Mouse (Mus musculus): Measurements from ENCODE around the gene Kif5a.

Gene Kif5a

GRCm38 (mm10) chr10:127178286-127179027 is 84.7 kb downstream of the Kif5a start:
- peak; percentile 30 for DNase-seq (ENCODE audit: low read depth, low spot score)

GRCm38 (mm10) chr10:127177719-127178118 is 85.4 kb downstream of the Kif5a start:
- DNase-seq (ENCODE audit: low read depth, low spot score) = peak; percentile 71

DNA sequence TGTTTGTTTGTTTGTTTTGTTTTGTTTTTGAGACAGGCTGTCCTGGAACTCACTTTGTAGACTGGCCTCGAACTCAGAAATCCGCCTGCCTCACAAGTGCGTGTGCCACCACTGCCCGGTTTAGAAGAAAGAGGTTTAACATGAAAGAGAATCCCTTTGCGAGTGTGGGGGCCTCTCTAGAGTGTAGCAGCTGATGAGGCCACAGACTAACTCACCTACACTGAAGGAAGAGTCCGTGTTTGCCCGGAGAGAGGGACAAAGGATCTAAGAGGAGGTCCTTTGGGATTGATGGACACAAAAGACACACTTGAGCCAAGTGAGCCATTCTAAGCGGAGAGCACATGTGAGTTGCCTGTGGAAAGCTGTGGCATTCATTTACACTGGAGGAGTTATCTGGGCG is 85.9 kb downstream of the Kif5a start:
- no peak for DNase-seq (ENCODE audit: low read depth, low spot score)

DNA sequence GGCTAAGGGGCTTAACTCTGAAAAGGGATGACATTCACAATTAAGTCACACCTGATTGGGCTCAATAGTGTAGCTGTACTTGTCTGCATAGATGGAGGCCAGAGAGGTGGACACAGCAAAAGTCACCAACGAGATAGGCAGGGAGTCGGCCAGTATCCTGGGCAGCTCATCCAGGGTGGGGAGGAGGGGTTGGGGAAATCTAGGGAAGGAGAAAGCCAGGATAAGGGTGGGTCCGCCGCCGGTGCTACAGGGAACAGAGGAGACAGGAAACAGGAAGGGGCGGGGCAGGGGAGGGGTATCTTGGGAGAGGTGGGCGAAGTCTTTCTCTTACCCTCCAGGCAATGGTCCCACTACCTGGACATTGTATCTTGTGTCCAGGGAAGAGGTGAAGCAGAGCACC is 86.4 kb downstream of the Kif5a start:
- DNase-seq (ENCODE audit: low read depth, low spot score) = no peak

GRCm38 (mm10) chr10:127176228-127176627 is 86.9 kb downstream of the Kif5a start:
- no peak for DNase-seq (ENCODE audit: low read depth, low spot score)

All from CD4-positive helper T cell, adult 2 months (primary cell).